Mouse (Mus musculus): ENCODE data around the gene Rpl7l1. TPM values are rescaled to one million over a fixed set of nuclear protein-coding genes. Genes with fewer than 3 reads are reported as not detected.
"Not testable (repeated sequence)": the region's sequence is repeated elsewhere in the genome, so short reads cannot be mapped to it uniquely, and the experiment has no call there.

The Rpl7l1 gene
- 90.3 and 93.8 TPM in 2 replicates for total RNA-seq (2014; fragmentation: Nextera tagmentation)
- total RNA-seq (2017), result 201 and 239 TPM in 2 replicates

DNA sequence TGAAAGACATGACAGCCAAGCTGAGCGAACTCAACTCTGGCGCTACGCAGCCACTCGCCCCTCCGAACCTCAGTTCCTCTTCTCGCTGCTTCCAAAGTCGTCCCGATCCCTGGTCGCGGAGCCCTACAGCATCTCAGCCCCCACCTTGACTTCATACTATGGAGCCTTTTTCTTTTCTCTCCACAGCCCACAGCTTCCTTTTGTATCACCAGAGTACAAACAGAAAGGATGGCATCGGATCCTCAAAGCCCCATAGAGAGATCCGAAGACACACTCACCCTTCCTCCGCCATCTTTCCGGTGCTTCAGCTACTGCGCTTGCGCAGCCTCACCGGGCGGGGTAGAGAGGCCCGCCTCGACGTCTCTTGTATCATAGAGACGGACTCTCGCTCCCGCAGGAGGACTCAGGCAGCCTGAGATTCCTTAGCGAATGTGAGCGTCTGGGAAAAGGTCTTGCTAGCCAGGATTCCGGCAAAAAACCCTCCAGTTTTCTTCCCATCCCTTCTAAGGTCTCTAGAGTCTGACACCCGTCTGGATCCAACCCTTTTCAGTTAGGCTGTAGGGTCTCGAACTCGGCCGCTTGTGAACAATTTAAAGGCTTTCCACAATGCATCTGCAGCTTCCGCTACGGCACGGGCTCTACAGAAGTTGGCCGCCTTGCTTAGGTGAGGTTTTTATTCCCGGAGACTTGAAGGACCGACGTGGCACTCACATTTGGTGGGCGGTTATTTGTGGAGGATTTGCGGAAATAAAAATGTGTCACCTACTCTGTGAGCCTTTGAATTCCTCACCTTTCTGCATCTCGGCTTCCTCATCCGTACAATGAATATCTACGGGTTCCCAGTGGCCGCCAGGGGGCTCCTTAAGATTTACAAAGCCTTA lies at the start of gene Rpl7l1:
Gene Rpl7l1 (minus strand): TSS at position 332 of the 881 bp plus-strand sequence.
- ATAC-seq (replicated peaks; ENCODE audit: low FRiP score, low TSS enrichment, poor library complexity, severe bottlenecking), result peak; percentile 91

DNA sequence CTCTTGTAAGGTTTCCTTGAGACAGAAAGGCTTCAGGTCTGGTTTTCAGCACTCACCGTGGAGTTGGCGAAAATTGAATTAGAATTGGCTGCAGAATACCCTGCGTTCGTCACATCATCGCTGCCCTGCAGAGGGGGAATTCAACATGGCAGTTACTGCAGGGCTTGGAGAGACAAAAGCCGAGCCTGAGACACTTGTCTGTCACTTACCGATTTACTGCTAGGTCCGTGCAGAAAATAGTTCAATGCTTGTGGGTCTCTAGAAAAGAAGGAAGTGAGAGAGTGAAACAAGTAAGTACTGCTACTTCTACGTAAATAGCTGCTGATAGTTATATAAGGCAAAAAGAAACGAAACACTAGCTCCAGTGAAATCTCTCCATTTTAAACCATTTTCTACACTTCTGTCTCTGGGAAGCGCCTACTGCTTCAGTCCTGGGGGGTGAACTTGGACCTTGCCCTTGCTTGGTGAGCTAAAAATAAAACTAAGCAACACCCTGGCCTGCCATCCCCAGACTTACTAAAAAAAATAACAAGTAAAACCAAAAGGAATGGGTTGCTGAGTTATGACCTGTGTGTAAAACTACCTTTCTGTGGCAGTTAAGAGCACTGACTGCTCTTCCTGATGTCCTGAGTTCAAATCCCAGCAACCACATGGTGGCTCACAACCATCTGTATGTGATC lies 47.5 kb upstream of the Rpl7l1 start:
- ATAC-seq (replicated peaks; ENCODE audit: low FRiP score, low TSS enrichment, poor library complexity, severe bottlenecking), result no peak

DNA sequence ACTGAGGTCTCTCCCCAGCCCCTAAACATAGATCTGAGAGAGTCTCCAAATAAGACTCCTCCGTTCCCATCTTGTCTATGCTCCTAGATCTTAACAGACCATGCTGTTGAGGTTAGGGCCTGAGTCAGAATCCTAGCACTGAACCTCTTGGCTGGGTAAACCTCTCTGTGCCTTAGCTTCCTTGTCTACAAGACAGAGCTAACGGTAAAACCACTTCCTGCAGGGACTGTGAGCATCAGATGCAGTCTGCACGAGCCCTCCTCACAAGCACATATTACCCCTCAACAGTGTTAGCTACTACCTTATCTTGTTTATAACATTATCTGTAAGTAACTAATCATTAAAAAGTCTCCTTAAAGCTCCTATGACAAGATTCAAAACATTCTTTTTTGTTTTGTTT lies 46.5 kb upstream of the Rpl7l1 start:
- ATAC-seq (replicated peaks; ENCODE audit: low FRiP score, low TSS enrichment, poor library complexity, severe bottlenecking), result no peak; the same call in 1 of the 2 replicates

DNA sequence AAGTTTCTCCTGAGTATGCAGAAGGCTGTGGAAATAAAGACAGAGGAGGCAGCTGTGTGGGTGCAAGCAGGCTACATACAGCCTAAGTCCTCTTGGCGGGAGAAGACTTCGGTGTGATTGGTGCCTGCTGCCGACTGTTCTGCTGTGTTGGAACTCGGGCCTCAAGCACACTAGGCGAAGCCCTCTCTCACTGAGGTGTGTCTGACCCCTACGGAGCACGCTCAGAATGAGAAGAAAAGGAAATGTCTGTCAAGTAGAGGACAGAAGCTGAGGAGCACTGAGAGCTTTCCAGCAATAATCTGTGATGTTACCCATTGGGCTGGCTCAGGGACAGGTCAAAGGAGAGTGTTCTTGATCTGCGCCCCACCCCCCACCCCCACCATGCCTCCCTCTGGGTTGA lies 40.6 kb upstream of the Rpl7l1 start:
- no peak for ATAC-seq (replicated peaks; ENCODE audit: low FRiP score, low TSS enrichment, poor library complexity, severe bottlenecking)

DNA sequence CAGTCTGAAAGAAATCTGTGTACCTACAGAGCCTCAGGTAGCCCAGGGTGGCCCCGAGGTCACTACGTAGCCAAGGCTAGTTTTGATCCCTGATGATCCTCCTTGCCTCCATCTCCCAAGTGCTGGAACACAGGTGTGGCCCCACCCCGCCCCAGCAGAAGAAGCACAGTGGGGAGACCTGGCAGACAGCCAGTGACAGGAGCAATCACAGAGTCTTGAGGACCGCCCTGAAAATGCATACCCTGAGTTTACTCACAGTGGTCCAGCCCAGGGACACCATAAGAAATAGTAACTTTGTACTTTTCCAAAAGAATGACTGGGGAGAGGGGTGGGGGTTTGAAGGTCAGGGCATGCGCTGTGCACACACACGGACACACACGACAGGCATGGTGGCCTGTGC lies 38.2 kb upstream of the Rpl7l1 start:
- ATAC-seq (replicated peaks; ENCODE audit: low FRiP score, low TSS enrichment, poor library complexity, severe bottlenecking), result no peak

DNA sequence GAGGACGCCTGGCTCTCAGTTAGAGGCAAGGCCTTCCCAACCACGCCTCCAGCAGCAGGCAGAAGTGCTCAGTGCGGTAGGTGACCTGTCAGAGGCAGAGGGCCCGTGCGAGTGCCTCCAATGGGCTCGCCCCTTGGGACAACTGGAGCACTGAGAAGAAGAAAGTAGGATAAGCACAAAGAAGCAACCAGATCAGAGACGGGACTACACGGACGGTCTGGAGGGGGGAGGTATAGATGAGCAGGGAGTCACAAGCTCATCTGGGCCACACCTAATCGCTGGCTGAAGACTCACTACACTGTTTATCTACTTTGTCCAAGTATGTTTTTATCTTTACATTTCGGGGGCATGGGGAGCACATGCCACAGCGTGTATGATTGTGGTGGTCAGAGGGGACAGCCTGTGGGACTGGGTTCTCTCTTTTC lies 35.3 kb upstream of the Rpl7l1 start:
- ATAC-seq (replicated peaks; ENCODE audit: low FRiP score, low TSS enrichment, poor library complexity, severe bottlenecking), result peak; percentile 95

DNA sequence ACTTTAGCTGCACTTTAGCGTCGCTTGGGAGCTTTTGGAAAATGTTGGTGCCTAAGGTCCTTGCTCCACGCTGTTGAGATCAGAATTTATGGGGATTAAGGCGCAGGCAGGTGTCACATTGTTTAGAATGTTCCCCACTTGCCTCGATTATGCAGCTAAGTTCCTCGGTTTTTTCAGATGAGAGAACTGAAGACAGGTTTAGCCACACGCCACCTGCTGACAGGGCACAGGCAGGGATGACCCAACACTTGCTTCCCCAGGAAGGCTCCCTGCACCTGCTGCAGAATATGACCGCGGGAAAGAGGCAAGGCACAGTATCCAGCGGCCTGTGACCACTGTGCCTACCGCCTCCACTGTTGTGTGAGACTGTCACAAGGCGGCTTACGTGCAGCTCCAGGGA lies 33.8 kb upstream of the Rpl7l1 start:
- no peak for ATAC-seq (replicated peaks; ENCODE audit: low FRiP score, low TSS enrichment, poor library complexity, severe bottlenecking)

DNA sequence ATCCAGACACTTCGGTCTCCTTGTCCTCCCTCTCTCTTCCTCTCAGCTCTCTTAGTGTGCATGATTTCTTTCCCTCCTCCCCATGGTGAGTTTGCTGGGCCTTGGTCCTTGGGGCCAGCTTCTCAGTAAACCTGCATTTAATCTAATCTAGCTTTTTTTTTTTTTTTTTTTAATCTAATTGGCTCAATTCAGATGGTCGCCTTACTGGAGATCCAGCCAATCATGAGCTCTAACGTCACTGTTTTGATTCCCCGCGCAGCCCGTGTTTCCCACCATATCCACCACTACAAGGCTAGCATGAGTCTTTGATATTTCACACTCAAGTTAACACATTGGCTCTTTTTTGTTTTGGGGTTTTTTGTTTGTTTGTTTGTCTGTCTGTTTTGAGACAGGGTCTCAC lies 32.0 kb upstream of the Rpl7l1 start:
- ATAC-seq (replicated peaks; ENCODE audit: low FRiP score, low TSS enrichment, poor library complexity, severe bottlenecking), result no peak

DNA sequence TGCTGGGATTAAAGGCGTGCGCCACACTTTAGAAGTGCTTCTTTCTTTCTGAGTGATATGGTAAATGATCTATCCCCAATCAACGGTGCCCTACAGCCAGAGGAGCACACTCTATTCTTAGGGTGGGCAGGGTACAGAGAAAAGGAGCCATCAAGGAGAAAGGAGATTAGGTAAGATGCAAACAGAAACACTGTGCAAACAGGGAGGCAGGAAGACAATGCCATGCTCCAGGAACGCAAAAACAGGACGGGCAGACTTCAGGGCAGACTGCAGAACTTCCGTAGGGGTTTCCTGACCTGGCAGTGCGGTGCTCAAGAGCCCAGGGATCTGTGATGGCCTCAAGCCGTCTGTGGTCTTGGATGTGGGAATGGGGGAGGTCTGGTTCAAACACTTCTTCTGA lies 31.2 kb upstream of the Rpl7l1 start:
- no peak for ATAC-seq (replicated peaks; ENCODE audit: low FRiP score, low TSS enrichment, poor library complexity, severe bottlenecking)

DNA sequence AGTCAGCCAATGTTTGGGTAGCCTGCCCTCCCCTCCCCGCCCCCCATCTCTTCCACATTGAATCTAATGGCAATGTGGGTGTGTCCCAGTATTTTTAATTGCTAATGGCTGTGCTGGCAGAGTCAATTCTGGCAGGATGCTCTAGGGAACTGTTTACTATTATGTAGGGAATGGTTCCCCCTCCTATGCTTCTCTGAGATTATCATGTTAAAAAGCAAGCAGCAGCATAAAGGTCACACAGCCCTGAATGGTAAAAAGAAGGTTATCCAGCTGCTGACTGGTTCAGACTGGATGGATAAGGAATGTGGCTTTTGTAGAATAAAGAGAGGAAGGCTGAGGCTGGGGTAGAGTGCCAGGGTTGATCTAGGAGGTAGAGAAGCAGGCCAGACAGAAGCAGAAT lies 30.0 kb upstream of the Rpl7l1 start:
- ATAC-seq (replicated peaks; ENCODE audit: low FRiP score, low TSS enrichment, poor library complexity, severe bottlenecking), result no peak

DNA sequence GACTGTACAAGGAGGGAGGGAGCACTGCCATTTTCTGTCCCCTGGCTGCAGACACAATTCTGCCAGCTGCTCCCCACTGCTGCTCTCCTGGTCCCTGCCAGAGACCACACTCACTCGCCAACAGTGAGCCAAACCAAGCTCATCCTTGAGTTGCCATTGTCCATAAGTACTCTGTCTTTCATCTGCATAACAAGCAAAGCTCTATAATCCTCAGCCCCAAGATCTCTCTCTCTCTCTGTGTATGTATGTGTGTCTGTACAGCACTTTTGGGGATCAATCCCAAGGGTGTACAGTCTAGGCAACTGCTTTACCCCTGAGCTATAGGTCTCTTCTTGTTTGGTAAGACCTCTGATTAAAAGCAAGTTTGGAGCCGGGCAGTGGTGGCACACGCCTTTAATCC lies 28.2 kb upstream of the Rpl7l1 start:
- ATAC-seq (replicated peaks; ENCODE audit: low FRiP score, low TSS enrichment, poor library complexity, severe bottlenecking), result no peak

DNA sequence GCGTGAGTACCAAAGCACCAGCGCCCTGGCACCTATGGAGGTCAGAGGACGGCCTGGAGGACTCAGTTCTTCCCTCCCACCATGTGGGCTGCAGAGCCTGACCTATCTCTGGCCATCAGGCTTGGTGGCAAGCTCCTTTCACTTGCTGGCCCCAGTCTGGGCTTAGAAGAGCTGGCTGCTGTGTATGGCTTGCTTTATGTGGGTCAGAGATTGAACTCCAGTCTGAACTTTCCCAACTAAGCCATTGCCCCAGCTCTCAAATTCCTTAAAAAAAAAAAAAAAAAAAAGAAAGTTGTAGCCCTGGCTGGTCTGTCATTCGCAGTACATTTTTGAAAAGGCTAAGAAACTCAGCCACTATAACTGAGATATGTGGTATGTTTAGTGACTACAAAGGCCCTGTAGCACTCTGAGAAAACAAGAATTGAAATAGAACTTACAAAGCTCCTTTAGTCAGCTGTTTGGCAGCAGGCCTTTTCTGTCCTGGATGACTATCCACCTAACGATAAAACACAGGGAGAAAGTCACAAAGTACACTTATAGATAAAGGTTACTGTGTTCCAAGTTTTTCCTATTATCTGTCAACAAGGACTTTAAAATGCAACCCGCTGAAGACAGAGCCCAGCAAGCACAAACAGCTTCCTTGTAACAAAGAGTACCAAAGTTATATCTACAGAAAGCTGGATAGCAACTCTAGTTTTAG lies 26.8 kb upstream of the Rpl7l1 start:
- ATAC-seq (replicated peaks; ENCODE audit: low FRiP score, low TSS enrichment, poor library complexity, severe bottlenecking), result no peak

DNA sequence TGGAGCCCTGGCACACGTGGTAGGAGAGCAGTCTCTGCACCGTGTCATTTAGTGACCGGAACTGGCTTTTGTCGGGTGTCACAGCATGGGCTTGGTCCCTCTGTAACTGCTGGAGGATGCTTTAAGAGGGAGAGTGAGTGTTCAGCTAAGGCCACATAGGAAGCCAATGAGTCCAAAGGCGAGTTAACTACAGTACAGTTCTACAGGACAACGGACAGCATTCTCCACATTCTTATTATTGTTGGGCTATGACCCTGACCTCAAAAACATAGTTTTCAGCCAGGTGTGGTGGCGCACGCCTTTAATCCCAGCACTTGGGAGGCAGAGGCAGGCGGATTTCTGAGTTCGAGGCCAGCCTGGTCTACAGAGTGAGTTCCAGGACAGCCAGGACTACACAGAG lies 25.9 kb upstream of the Rpl7l1 start:
- ATAC-seq (replicated peaks; ENCODE audit: low FRiP score, low TSS enrichment, poor library complexity, severe bottlenecking), result no peak

DNA sequence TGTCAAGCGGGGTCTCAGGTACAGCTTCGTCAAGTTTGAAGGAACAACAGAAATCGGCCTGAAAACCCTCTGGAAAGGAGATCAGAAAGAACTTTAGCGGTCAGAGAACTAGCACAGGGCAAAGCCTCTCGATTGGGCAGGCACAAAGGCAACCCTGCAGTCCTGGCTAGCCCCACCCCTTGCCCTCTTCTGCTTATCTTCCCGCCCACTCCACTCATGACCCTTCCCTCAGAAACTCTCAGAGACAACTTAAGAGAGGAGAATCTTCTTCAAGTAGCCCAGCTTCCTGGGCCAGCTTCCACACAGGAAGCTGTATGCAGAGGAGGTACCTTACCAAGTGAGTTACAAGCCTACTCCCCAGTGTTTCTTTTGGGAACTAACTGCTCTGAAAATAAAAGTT lies 19.3 kb upstream of the Rpl7l1 start:
- ATAC-seq (replicated peaks; ENCODE audit: low FRiP score, low TSS enrichment, poor library complexity, severe bottlenecking), result no peak

DNA sequence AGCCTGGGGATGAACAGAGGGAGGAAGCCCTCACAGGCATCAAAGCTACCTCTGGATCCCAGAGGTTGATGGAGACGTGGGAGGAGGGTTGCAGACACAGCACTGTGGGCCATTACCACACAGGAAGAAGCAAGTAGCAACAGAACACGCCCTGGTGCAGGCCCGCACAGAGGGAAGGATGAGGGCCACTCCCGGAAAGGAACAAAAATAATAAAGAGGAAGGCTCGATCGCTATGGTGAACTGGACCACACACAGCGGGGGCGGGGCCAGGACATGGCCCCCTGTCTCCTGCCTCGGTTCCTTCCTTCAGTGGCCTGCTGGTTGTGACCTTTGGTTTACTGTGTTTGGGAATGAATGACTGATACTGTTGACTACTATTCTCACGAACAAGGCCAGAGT lies 17.2 kb upstream of the Rpl7l1 start:
- no peak for ATAC-seq (replicated peaks; ENCODE audit: low FRiP score, low TSS enrichment, poor library complexity, severe bottlenecking)

DNA sequence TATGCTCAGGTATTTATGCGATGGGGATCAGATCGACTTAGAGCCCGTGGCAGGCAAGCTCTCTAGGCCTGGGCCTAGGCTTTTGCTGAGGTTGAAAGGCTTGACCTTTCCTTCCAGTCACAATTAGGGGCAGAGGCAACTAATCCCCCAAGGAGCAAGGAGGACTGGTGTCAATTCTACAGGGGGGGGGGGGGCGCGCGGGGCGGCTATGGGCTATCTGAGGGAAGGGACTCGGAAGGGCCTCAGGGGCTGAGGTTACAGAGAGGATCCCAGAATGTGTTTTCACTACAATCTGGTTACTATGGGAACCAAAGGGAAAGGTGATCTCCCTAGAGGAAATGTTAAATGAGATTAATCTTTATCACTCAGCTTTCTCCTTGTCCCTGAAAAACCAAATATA lies 14.9 kb upstream of the Rpl7l1 start:
- no peak for ATAC-seq (replicated peaks; ENCODE audit: low FRiP score, low TSS enrichment, poor library complexity, severe bottlenecking)

DNA sequence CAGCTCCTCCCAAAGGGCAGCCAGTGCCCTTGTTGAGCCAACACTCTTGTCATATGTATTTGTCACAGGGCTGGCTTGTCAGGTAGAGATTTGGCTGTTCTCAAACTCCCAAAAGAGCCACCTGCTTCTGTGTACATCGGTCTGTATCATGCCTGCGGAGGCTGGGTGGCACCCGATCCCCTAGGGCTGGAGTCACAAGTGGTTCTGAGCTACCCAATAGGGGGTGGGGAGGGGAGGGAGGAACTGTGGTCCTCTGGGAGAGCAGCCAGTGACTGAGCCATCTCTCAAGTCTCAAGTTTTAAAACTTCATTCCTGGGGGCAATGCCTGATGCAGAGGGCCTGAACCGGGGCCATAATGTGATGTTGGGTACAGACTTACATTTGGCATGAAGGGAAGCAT lies 14.3 kb upstream of the Rpl7l1 start:
- ATAC-seq (replicated peaks; ENCODE audit: low FRiP score, low TSS enrichment, poor library complexity, severe bottlenecking), result no peak

DNA sequence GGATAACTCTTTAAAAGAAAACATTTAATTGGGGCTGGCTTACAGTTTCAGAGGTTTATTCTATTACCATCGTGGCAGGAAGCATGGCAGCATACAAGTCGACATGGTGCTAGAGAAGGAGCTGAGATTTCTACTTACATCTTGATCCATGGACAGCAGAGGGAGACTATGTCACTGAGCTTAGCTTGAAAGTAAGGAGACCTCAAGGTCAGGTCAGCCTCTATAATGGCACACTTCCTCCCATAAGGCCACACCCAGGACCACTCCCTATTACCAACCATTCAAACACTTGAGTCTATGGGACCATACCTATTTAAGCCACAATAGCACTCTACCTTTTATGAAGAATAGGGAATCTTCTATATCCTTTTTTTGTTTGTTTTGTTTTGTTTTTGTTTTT lies 10.5 kb upstream of the Rpl7l1 start:
- ATAC-seq (replicated peaks; ENCODE audit: low FRiP score, low TSS enrichment, poor library complexity, severe bottlenecking), result no peak

DNA sequence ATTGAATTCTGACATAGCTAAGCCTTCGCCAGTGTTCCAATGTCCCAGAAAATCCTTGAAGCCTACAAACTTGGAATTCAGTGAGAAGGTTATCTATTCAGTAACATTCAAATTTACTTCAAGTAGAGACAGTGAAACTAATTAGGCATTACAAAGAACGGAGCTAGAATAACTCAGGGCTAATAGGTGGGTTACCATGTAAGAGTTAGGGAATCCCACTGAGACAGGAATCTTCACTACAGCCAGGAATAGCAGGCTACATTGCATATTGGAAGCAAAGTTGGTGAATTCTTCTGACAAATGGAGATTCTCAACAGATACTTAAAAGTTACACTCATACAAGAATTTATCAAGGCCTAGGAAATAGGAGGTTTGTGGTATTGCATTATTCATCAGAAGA lies 5.5 kb upstream of the Rpl7l1 start:
- not testable (repeated sequence) for ATAC-seq (replicated peaks; ENCODE audit: low FRiP score, low TSS enrichment, poor library complexity, severe bottlenecking)

DNA sequence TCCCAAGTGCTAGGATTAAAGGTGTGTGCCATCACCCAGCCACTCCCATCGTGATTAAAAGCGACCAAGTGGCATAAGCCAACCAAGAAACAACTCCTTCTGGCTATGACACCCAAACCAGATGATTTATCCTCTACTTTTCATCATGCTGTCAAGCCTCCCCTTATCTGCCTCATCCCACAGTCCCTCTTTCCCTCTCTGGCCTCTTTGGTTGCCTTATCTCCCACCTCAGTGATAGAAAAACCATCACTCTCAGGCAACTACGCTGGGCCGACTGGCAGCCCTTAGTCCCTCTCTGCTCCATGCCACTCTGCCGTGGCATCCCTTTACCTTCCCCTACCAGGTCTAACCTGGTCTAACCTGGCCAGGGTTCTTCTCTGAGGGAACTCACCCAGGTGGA lies 4.5 kb upstream of the Rpl7l1 start:
- peak; percentile 25; the same call in 1 of the 2 replicates for ATAC-seq (replicated peaks; ENCODE audit: low FRiP score, low TSS enrichment, poor library complexity, severe bottlenecking)

Measured in megakaryocyte-erythroid progenitor cell, adult 5-6 weeks (primary cell).